Mouse (Mus musculus): Measurements from ENCODE around the gene Ninj1. TPM values are rescaled to one million over a fixed set of nuclear protein-coding genes. Genes with fewer than 3 reads are reported as not detected.

Gene Ninj1
- total RNA-seq, 2 experiments from 2014 or later = 17.2 to 18.7 TPM

GRCm38 (mm10) chr13:49189970-49190870, 2.9 kb downstream of the Ninj1 start:
- DNase-seq = peak; percentile 67
- intact Hi-C loops (cut with DNase I) = no loop called here
- Histone ChIP-seq H3K27ac (peak overlapping the region; percentile 93), H3K4me3 (peak overlapping the region; percentile 96)
- TF ChIP-seq CTCF (IDR thresholded peaks at IDR 0.05) = no peak

DNA sequence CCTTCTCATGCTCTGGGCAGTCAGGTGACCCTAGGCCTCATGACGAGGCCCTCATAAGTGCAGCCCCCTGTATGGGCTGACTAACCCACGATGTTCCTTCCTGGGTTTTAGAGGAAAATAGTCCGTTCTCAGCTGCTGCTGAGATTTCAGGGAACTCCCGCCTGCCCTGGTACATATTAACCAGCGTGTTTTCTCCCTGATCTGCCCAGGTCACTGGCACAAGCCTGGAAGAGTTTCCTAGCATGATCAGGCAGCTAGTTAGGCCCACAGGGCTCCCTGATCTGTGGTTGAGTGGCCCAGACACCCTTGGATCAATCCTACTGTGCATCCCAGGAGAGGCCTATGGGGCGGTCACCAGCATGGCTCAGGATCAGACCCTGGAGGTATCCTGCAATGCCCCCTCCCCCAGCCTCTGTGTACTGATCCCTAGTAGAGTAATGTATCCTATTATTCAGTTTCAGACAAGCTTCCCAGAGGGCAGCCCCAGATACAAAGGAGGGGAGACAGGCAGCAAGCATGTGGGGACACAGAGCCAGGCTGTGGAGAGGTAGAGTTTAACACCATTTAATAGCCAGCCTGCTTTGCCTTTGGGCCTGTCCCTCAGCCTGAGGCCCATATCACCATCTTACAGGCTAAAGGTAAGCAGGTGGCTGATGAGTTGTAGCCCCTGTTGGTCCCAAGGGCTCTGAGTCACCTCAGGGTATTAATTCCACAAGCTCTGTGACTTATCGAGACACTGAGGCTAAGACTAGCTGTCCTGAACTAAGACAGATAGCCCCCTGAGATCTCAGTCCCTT, 3.8 kb downstream of the Ninj1 start:
- H3K4me3 ChIP-seq = peak overlapping the region; percentile 96
- TF ChIP-seq CTCF (IDR thresholded peaks at IDR 0.05) = no peak
- peak overlapping the region; percentile 93 for H3K27ac ChIP-seq
- no peak for DNase-seq
- intact Hi-C loops (cut with DNase I) = no loop called here

DNA sequence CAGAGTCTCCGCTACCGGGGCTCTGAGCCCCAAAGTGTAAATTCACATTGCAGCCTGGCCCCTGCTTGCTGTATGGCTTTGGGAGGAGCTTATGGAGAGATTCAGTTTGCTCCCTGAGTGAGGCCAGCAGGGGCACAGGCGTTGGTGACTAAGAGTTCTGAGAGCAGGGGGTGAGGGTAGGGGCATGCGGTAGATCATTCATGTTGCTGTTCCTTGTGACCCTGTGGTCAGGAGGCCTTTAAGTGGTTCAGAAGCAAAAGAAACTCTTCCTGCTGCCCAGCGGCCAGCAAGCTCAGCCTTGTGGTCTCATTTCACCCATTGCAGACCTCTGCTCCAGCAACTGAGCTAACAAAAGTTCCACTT, 4.4 kb downstream of the Ninj1 start:
- intact Hi-C loops (cut with DNase I) = no loop called here
- peak overlapping the region; percentile 93 for H3K27ac ChIP-seq
- TF ChIP-seq CTCF (IDR thresholded peaks at IDR 0.05) = no peak
- H3K4me3 ChIP-seq = peak overlapping the region; percentile 96; the same call in 1 of the 2 replicates
- no peak for DNase-seq

DNA sequence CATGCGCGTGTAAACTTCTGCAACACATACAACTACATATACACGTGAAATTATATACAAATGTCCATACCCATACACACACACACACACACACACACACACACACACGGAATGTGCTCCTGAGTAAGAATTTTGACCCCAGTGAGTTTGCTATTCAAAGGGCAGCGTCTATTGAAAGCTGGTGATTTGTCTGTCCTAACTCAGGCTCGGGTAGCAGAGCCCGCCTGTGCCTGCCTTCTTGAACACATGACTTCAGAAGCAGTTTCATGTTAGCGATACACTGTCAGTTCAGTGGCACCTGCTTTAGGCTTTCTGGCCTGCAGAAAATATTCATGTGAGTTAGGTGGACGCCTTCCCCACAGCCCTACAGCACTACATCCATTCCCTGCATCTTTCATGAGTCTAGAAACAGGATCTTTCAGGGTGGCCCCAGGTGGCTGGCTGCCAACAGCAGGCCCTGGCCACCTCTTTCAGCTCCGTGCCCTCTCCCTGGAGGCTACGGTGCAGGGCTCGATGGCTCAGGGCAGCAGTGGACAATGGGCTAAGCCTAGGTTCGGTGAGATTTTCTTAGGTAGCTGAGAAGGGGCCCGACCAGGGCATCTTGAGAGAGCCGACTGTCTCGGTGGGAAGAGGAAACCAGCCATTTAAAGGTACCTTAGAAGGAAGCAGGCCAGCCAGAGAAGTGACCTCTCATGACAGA, 5.0 kb downstream of the Ninj1 start:
- intact Hi-C loops (cut with DNase I) = no loop called here
- TF ChIP-seq CTCF (IDR thresholded peaks at IDR 0.05) = no peak
- H3K4me3 ChIP-seq = no peak overlapping the region
- DNase-seq = no peak
- H3K27ac ChIP-seq = peak overlapping the region; percentile 43; the same call in 1 of the 2 replicates

GRCm38 (mm10) chr13:49193650-49194049, 6.4 kb downstream of the Ninj1 start:
- no peak for DNase-seq
- intact Hi-C loops (cut with DNase I) = no loop called here
- Histone ChIP-seq H3K4me3 (no peak overlapping the region), H3K27ac (no peak overlapping the region)
- no peak for TF ChIP-seq CTCF (IDR thresholded peaks at IDR 0.05)

GRCm38 (mm10) chr13:49194811-49195210, 7.5 kb downstream of the Ninj1 start:
- H3K4me3 ChIP-seq = no peak overlapping the region
- DNase-seq = no peak
- H3K27ac ChIP-seq = 0 out of 2 replicates have a peak overlapping the region, but pooled peaks have one; percentile 39
- no peak for TF ChIP-seq CTCF (IDR thresholded peaks at IDR 0.05)
- intact Hi-C loops (cut with DNase I) = no loop called here

GRCm38 (mm10) chr13:49195651-49196050, 8.4 kb downstream of the Ninj1 start:
- no peak for DNase-seq
- intact Hi-C loops (cut with DNase I) = no loop called here
- Histone ChIP-seq H3K27ac (peak overlapping the region; percentile 39), H3K4me3 (no peak overlapping the region)
- no peak for TF ChIP-seq CTCF (IDR thresholded peaks at IDR 0.05)

- H3K27ac ChIP-seq = peak overlapping the region; percentile 39
- no peak for TF ChIP-seq CTCF (IDR thresholded peaks at IDR 0.05)
- H3K4me3 ChIP-seq = no peak overlapping the region
- intact Hi-C loops (cut with DNase I) = no loop called here
- DNase-seq = no peak
Observed at GRCm38 (mm10) chr13:49196211-49196610, 8.9 kb downstream of the Ninj1 start.

DNA sequence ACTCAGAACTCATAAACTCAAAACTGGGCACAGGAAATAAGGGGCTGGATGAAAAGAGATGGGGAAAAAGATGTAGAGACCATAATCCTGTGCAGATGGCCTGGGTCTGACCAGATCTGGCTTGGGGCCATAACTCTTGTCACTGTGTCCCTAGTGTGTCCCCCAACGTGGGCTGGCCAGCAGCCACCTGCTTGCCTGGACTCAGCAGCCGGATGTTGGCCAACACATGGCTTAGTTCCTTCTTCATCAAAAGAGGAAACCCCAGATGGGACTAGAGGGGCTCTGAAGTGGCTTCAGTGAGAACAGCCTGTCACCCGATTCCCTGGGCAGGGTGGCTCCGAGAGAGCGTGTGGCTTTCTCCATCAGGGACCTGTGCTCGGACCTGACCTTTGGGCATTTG, 9.5 kb downstream of the Ninj1 start:
- H3K4me3 ChIP-seq = no peak overlapping the region
- no peak for TF ChIP-seq CTCF (IDR thresholded peaks at IDR 0.05)
- peak overlapping the region; percentile 56; the same call in 1 of the 2 replicates for H3K27ac ChIP-seq
- intact Hi-C loops (cut with DNase I) = no loop called here
- DNase-seq = peak; percentile 62

GRCm38 (mm10) chr13:49198734-49199133, 11.4 kb downstream of the Ninj1 start:
- Histone ChIP-seq H3K4me3 (no peak overlapping the region), H3K27ac (peak overlapping the region; percentile 54)
- DNase-seq = no peak
- no peak for TF ChIP-seq CTCF (IDR thresholded peaks at IDR 0.05)
- intact Hi-C loops (cut with DNase I) = no loop called here

DNA sequence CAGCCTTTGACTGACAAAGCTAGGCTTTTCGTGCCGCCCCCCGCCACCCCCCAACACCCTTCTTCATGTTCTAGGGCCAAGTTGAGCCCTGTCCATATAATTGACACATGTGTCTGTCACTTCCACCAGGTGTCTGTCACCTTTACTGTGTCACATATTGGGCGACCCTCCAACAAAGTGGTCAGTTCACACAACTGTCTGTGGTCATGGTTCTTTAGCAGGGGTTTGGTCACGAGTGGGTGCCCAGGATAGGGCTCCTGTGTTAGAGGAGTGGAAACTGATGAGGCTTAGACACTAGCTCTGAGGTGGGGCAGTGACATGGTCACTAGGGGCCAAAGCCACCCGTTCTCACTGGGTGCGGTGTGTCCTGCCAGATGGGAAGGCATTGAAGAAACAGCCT, 12.6 kb downstream of the Ninj1 start:
- no peak for TF ChIP-seq CTCF (IDR thresholded peaks at IDR 0.05)
- no peak for DNase-seq
- H3K4me3 ChIP-seq = no peak overlapping the region

GRCm38 (mm10) chr13:49200688-49201087, 13.4 kb downstream of the Ninj1 start:
- no peak for TF ChIP-seq CTCF (IDR thresholded peaks at IDR 0.05)
- Histone ChIP-seq H3K4me3 (no peak overlapping the region), H3K27ac (peak overlapping the region; percentile 49)
- intact Hi-C loops (cut with DNase I) = no loop called here
- no peak for DNase-seq

More for the DNA sequence above, 12.6 kb downstream of the Ninj1 start:
- H3K27ac ChIP-seq = peak overlapping the region; percentile 54
- intact Hi-C loops (cut with DNase I) = no loop called here
